Mouse (Mus musculus) frontal cortex, postnatal 10 days (tissue): ENCODE results near the gene Faim.

Experiments used
- DNase-seq, 2 experiments: peaks; one replicate each; pipeline ENCODE4 v3.0.0; 2022; ENCODE audit warnings: low spot score in 2 of 2, mixed read lengths in 1 of 2

Faim gene

GRCm38 (mm10) chr9:98985800-98986475 lies at the start of gene Faim:
Faim (plus strand) TSS chr9:98986373.
- DNase-seq = peak; percentile 100

- no peak for DNase-seq
Observed at GRCm38 (mm10) chr9:98939290-98939689, 46.9 kb upstream of the Faim start.

GRCm38 (mm10) chr9:98952171-98953050 lies 33.8 kb upstream of the Faim start:
- peak in 1 of 2 experiments; percentile 41 for DNase-seq

- DNase-seq = no peak
Observed at GRCm38 (mm10) chr9:98953291-98953690, 32.9 kb upstream of the Faim start.

- DNase-seq = no peak
Observed at GRCm38 (mm10) chr9:98953830-98954229, 32.3 kb upstream of the Faim start.

GRCm38 (mm10) chr9:98954391-98955102 lies 31.6 kb upstream of the Faim start:
- no peak for DNase-seq

GRCm38 (mm10) chr9:98955103-98955715 lies 31.0 kb upstream of the Faim start, which contains the start of gene Foxl2:
Foxl2 (plus strand) TSS chr9:98955288.
- DNase-seq = no peak

- no peak for DNase-seq
Observed at GRCm38 (mm10) chr9:98955716-98956224, 30.4 kb upstream of the Faim start.

- DNase-seq = no peak
Observed at GRCm38 (mm10) chr9:98956591-98957381, 29.4 kb upstream of the Faim start.

- DNase-seq = no peak
Observed at GRCm38 (mm10) chr9:98957751-98958351, 28.3 kb upstream of the Faim start.

- no peak for DNase-seq
Observed at GRCm38 (mm10) chr9:98958628-98959027, 27.5 kb upstream of the Faim start.

GRCm38 (mm10) chr9:98959851-98960250 lies 26.3 kb upstream of the Faim start:
- DNase-seq = no peak

- DNase-seq = no peak
Observed at GRCm38 (mm10) chr9:98960348-98960747, 25.8 kb upstream of the Faim start.

GRCm38 (mm10) chr9:98961591-98962477 lies 24.3 kb upstream of the Faim start:
- no peak for DNase-seq

GRCm38 (mm10) chr9:98962478-98963142 lies 23.6 kb upstream of the Faim start:
- no peak for DNase-seq

- DNase-seq = no peak
Observed at GRCm38 (mm10) chr9:98963661-98964060, 22.5 kb upstream of the Faim start.

- peak in 1 of 2 experiments; percentile 34 for DNase-seq
Observed at GRCm38 (mm10) chr9:98965084-98965483, 21.1 kb upstream of the Faim start.

GRCm38 (mm10) chr9:98973101-98973521 lies 13.1 kb upstream of the Faim start:
- no peak for DNase-seq

GRCm38 (mm10) chr9:98973561-98973960 lies 12.6 kb upstream of the Faim start:
- DNase-seq = no peak
